Mouse (Mus musculus) MEL (cell line): ENCODE results near the gene 1700029H14Rik.

Experiments
- CHD1 ChIP-seq: IDR thresholded peaks from 2 replicates; pipeline ENCODE4 v1.6.1; 2012; ENCODE audit warnings: low read depth, mild to moderate bottlenecking, inconsistent platforms, low read length, improper control_type of control experiment
- CTCF ChIP-seq, 3 experiments: IDR thresholded peaks in 2 of 3; conservative IDR thresholded peaks in 1 of 3; 2 replicates each; pipeline ENCODE4 v1.5.1; 2011 to 2012; ENCODE audit warnings: low read length in 3 of 3, low read depth in 2 of 3, mild to moderate bottlenecking in 2 of 3, improper control_type of control experiment in 1 of 3, inconsistent platforms in 1 of 3, mixed read lengths in 1 of 3, moderate library complexity in 1 of 3; ENCODE audit not compliant: control insufficient read depth in 1 of 3, insufficient read depth in 1 of 3, poor library complexity in 1 of 3, severe bottlenecking in 1 of 3
- MYB ChIP-seq: IDR thresholded peaks from 2 replicates; pipeline ENCODE4 v1.6.1; 2011; ENCODE audit warnings: mild to moderate bottlenecking, low read depth, low read length, improper control_type of control experiment
- POLR2A ChIP-seq, 2 experiments: IDR thresholded peaks; 2 replicates each; pipeline ENCODE4 v1.6.1; 2011 to 2012; ENCODE audit warnings: low read length in 2 of 2, mild to moderate bottlenecking in 2 of 2, control low read depth in 1 of 2, improper control_type of control experiment in 1 of 2, low read depth in 1 of 2, moderate library complexity in 1 of 2; ENCODE audit not compliant: control insufficient read depth in 1 of 2, insufficient read depth in 1 of 2, poor library complexity in 1 of 2
- UBTF ChIP-seq: IDR thresholded peaks from 2 replicates; pipeline ENCODE4 v1.6.1; 2012; ENCODE audit warnings: low read depth, mild to moderate bottlenecking, inconsistent platforms, low read length, improper control_type of control experiment, moderate library complexity, borderline replicate concordance; ENCODE audit not compliant: insufficient read depth

- TF ChIP-seq CTCF (IDR thresholded peaks at IDR 0.05 in 2 of 3, conservative IDR thresholded peaks at IDR 0.05 in 1 of 3; ENCODE audit: control insufficient read depth in 1 of 3, insufficient read depth in 1 of 3, low read depth in 2 of 3, low read length in 3 of 3, poor library complexity in 1 of 3, severe bottlenecking in 1 of 3) (no peak; a peak in 1 of 6 replicates), UBTF (no peak), MYB (peak; percentile 91), CHD1 (no peak), POLR2A (IDR thresholded peaks at IDR 0.05; ENCODE audit: control insufficient read depth in 1 of 2, insufficient read depth in 1 of 2, low read depth in 1 of 2, low read length in 2 of 2, poor library complexity in 1 of 2) (no peak)
Measured at GRCm38 (mm10) chr8:13530941-13531340, 31.3 kb downstream of the 1700029H14Rik start.
